Mouse (Mus musculus): Measurements from ENCODE around the gene Nxn.

The Nxn gene

DNA sequence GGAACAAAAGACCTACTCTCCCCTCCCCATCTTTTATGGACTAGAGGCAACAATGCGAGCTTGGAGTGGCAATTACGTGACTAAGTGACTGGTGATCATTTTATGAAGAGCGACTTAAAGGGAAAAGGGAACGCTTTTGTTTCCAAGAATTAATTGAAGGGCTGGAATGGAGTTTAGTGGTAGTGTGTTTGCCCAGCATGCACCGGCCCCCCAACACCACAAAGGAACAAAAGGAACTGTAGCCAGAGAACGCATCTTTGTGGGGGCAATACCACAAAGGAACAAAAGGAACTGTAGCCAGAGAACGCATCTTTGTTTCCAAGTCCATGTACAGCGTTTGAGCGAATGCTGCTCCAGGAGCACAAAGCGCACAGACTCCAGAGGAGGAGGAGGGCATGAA lies 64.0 kb downstream of the Nxn start:
- DNase-seq (ENCODE audit: extremely low read depth, low read depth), result no peak

DNA sequence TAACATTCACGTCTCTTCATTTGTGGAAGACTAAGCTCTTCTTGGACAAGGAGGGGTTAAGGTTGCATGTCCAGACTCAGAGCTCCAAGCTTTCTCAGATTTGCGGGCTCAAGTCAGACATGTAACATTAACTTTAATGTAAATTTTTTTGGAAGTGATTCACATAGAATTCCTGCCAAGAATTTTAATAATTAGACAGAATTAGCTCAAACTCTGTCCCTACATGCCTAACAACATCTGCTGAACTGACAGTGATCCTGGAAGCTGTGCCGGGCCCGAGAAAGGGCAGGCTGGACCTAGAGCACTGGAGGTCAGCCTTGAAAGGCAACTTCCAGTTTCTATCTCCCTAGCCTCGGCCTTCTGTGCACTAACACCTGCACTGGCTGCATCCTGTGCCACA lies 66.7 kb downstream of the Nxn start:
- DNase-seq (ENCODE audit: extremely low read depth, low read depth), result no peak

DNA sequence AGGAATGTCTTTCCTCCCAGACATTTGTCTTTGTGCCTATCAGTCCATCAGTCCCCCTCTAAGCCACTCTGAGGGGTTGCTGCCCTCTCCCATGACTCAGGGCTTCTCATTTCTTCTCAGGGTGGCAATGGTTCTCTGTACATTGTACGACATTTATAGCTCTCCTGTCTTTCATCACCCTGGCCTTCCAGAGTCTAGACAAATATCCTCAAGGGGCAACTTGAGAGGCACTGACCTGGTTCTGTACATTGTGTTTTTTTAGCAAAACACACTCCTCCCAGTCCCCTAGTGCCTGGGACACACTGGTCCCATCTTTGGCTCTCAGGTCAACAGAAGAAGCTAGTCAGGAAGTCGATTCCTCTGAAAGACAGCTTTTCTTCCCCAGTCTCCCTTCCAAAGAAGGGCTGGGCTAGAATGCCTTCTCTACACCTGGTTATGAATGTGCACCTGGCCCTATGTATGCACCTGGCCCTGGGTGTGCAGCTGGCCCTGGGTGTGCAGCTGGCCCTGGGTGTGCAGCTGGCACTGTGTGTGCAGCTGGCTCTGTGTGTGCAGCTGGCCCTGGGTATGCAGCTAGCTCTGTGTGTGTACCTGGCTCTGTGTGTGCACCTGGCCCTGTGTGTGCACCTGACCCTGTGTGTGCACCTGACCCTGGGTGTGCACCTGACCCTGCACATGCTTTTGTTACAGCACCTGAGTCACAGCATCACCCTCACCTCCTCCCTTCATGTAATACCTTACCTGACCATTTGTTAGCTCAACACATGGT lies 70.2 kb downstream of the Nxn start:
- no peak for DNase-seq (ENCODE audit: extremely low read depth, low read depth)

DNA sequence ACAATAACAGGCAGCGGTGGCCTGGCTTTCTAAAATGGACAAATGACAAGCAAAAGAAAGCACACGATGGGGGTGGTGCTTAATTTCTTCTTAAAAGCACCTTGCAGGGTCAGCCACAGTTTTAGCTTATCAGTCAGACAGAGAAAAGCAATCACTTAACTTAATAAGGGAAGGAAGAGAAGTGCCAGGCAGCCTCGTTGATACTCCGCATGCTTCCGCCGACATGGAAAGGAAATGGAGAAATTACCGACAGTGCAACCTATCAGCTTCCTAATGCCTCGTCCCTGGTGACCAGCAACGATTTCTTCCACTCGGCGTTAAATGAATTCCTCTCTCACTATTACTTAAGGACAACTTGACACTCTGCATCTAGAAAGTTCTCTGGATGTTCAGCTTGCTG lies 70.9 kb downstream of the Nxn start:
- no peak for DNase-seq (ENCODE audit: extremely low read depth, low read depth)

DNA sequence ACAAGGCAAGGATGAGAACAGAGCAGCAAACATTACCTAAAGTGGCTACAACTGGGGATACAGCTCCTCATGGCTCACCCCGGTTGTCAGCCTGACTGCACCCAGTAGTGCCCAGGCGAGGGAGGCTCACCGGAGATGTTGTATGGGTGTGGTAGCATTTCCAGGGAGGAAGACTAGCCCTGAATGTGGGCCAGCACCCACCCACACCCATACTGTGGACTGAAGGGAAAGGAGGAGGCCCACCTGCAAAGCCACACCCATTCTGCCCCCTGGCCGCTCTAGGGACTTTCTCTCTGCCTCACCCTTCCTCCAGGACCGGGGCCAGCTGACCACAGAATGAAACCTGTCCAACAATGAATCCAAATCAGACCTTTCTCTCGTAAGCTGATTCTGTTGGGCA lies 72.3 kb downstream of the Nxn start:
- DNase-seq (ENCODE audit: extremely low read depth, low read depth), result no peak

DNA sequence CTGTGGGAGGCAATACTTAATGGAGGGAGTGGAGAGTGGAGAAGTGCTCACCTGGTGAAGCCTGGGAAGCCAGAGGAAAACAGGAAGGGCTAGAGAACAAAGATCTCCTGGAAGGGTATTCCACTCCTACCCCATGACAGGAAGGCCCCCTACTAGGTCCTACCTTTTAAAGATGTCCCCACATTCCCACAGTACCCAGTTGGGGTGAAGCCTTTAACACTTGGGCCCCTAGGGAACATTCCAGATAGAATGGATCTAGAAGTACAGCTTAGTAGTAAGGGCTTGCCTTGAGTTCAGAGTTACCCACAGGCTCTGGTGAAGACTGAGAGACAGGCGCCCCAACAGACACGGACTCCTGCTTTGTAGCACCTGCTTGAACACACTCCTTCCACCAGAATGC lies 72.9 kb downstream of the Nxn start:
- DNase-seq (ENCODE audit: extremely low read depth, low read depth), result no peak

DNA sequence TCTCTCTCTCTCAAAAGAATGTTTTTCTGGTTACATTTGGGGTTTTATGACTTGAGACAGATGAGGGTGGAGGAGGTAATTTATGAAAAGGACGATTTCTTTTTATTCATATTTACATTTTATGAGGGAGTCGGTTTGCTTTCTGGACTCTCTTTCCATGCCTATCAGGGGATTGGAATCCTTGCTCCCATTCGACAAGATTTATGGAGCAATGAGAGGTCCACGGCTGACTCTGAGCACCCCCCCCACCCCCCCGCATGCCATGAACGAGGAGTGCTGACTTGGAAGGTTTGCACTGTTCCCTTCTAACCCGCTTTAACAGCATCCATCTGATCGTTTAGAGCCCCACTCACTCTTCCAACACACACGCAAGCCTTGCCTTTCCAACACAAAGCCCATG lies 74.1 kb downstream of the Nxn start:
- DNase-seq (ENCODE audit: extremely low read depth, low read depth), result no peak

DNA sequence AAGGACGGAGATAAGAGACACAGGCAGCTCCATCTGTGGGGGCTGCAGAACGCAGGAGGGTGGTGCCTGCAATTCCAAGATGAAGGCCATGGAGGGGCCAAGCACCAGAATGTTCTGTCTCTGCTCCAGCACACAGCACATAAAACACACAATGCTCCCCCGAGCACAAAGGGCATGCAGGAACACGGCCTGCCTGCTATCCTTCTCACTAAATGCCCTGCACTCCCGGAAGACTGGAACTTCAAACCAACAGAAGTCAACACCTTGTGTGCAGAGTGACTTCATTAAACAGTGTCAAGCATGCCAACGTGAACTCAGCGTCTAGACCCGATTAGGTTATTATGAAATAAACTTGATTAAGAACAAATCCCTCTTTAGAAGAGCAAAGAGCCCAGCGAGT lies 74.7 kb downstream of the Nxn start:
- no peak for DNase-seq (ENCODE audit: extremely low read depth, low read depth)

DNA sequence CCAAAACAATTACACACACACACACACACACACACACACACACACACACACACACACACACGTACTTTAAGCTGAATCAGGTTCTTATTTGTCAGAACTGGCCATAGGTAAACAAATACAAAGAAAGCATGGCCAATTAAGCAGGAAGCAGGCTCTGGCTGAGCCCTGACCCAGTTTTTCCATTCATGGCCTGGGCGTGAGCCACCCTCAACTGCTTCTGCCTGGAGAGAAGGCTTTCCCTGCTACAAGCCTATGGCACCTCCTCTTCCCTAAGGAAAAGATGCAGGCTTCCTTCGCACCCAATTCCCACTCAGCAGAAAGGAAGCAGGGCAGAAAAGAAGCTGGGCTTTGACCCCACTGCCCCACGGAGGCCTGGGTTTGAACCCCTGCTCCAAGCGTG lies 76.0 kb downstream of the Nxn start:
- DNase-seq (ENCODE audit: extremely low read depth, low read depth), result no peak

DNA sequence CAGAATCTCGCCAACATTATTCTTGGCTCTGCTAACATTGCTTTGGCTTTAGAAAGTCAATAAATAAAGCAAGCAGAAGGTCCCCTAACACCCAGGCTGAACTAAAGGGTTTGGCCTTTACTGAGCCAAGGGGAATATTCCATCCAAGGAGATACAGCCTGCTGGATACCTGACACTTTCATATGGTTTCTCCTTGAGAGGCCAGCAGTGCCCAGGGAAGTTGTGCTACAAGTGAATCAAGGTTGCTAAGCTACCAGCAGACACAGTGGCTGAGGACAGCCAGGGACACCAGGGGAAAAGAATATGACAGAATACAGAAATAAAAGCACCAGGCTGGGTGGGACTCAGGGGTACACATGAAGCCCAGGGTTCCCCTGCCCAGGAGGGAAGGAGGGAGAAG lies 76.9 kb downstream of the Nxn start:
- DNase-seq (ENCODE audit: extremely low read depth, low read depth), result no peak

DNA sequence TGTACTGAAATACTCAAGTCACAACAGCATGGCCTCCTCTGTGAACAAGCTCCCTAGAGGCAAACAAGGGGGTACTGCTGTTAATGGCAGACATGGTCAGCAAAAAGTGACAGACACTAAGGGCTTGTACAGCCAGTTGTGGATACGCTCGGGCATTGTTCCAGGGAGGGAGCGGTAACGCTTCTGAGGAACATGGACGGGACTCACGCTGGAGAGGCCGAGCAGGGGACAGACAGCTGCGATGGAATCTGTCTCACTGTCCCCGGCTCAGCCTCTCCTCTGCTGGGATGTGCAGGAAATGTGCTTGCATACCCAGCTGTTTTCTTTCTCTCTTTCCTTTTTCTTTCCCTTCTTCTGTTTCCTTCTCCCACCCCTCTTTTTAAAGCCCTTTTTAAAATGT lies 78.5 kb downstream of the Nxn start:
- no peak for DNase-seq (ENCODE audit: extremely low read depth, low read depth)

DNA sequence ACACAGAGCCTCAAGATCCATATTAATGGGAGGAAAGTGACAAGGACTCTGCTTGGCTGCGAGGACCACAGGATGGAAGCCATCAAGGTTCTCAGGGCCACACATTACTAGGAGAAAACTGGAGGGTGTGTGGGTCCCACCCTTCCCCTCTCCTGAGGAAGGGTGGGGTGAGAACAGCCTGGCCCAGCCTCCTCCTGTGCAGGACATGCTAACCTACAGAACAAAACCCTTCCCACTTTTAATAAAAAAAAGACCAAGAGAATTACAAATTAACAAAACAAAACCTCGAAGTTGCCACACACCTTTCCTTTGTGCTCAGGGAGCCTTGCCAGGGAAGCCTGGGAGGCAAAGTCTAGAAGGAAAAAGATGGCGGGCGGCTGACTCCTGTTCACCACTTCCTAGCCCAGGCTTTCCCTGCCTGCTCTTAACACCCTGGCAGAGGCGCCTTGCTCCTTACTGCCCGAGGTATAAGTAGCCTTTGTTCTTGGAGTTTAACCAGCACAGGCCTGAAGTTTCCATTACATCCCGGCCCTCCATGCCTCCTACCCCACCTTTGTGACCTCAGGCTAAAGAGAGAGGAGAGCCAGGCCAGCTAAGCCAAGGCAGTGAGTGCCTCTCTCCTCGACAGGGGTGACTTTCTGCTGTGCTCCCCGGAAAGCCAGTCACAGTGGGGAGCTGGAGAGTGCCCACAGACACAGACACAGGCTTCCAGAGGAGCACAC lies 79.1 kb downstream of the Nxn start:
- no peak for DNase-seq (ENCODE audit: extremely low read depth, low read depth)

DNA sequence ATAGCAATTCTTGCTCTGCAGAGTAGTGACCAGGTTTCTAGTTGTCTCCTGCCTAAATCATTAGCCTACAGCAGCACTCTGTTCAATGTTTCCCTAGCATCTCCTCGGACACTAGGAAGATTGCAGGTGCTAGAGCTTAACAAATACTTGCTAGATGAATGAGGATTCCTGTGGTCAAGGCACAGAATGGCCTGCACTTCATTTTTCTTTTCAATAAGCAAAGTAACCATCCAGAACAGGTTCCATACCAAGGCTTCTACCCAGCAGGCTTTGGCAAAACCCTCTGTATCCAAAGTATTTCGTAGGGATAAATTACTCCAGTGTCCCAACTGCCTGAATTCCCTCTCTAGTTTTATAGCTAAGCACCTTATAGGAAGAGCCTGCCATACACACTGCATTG lies 81.0 kb downstream of the Nxn start:
- no peak for DNase-seq (ENCODE audit: extremely low read depth, low read depth)

DNA sequence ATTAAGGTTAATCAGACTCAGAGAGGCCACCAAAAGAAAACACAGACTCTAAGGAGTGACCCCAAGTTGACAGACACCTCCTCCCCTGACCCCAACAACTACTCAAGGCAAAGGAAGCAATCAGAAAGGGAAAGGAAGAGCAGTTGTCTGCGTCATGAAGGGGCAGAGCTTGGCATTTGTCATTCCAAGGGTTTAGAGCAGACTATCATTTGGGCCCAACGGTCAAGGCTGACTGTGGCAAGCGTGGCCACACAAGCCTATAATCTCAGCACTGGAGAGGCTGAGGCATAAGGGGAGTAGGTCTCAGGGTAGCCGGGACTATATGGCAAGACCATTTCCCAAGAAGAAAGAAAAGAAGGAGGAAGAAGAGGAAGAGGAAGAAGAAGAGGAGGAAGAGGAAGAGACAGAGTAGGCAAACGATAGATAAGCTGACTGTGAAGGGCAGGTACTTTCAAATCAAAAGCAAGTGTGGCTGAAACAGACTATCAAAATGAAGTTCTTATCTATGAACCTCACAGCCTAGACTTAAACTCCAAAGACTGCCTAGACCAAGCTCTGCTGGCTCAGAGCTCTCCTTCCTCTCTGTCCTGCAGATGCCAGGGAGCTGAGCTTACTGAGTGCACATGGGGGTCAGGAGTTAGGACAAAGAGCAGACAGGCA lies 83.0 kb downstream of the Nxn start:
- peak; percentile 27 for DNase-seq (ENCODE audit: extremely low read depth, low read depth)

DNA sequence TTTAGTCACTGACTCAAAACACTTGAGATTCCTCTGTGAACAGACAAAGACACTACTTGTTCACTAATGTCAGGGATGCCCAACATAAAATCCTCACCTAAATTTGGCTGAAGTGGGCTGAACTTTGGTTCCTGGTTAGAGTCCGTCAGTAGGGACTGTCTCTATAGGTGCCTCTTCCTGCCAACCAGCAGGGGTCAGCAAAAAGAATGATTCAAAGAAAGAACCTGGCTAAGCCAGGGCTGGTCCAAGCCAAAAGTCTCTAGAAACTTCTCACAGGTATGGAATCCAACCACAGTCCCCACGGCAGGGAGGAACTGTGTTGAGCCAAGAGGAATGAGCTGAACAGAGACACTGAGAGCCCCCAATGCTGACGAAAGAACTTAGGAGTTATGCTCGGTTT lies 84.2 kb downstream of the Nxn start:
- DNase-seq (ENCODE audit: extremely low read depth, low read depth), result no peak

DNA sequence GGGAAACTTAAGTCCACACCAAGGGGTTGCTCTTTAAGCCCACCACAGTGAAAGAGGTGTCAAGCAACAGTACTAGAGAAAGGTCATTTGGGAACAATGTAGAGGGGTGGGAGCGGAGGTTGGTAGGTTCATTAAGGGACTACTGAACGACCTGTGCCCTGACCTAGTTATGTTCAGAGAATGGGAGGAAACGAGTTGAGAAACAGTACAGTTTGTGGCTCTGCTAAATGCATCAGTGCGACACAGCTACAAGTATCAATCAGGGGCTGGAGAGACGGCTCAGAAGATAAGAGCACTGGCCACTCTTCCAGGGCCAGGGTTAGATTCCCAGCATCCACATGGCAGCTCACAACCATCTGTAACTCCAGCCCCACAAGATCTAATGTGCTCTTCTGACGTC lies 84.8 kb downstream of the Nxn start:
- no peak for DNase-seq (ENCODE audit: extremely low read depth, low read depth)

DNA sequence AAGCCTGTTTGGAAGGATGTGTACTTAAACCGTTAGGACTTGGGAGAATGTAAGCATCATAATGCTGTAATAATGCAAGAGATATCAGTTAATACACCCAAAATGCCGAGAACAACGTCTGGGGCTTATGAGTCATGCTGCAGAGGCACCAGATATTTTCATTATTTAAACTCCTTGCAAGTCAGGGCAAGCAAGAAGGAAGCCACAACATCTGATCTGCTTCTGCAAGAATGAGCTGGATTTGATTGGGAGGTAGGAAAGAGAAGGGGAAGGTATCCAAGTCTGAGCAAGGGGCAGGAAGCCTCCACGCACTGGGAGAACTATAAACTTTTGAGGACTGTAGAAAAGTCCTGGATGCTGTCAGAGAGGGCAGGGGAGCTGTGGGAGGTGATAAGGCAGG lies 86.1 kb downstream of the Nxn start:
- no peak for DNase-seq (ENCODE audit: extremely low read depth, low read depth)

DNA sequence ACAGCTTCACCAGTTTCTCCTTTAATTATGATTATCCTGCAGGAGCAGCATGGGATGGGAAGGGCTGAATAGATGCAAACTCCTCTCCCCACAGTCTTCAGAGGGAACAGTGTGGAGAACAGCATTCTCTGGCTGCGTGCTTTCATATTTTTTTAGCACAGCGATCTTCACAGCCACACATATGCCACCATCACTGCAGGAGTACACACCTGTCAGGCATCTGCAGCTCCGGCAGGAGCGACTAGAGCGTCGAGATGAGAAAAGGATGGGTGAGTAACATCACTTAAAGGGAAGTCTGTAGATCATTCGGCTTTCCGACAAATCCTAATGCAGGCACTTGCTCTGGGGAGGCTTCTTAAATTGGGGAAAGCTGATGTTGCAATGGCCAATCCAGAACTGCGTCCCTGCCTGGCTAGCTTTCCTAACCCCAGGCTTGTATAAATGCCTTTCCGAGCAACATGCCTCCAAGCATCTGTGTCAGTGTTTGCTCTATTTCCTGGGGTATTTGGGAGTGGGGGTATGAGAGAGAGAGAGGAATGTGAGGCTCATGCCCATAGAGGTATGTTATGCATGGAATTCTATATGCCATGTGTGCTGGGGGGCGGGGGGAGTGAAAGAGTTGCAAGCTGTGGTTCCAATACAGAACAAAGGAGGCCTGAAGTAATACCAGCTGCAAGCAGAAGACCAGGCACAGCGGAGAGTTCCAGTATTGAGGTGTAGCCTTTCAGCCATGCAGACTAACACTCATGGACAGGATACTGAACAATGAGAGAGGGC lies 87.5 kb downstream of the Nxn start:
- DNase-seq (ENCODE audit: extremely low read depth, low read depth), result no peak

DNA sequence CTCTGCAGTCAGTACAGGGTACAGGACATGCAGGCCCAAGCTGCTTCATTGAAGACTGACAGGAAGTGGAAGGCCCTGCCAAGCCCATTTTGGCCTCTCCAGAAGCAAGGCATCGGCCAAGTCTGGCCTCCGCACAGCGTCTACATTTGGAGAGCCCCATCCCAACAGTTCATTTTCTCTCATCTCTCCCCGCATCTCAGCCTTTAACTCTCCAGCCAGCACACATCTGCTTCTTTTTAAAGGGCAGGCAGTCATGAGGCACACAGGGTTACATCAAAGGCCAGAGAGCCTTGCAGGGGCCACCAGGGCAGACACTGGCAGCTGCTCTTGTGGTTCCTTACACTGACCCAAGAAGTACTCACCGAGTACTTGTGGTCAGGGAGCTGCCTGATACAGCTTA lies 89.1 kb downstream of the Nxn start:
- DNase-seq (ENCODE audit: extremely low read depth, low read depth), result no peak

DNA sequence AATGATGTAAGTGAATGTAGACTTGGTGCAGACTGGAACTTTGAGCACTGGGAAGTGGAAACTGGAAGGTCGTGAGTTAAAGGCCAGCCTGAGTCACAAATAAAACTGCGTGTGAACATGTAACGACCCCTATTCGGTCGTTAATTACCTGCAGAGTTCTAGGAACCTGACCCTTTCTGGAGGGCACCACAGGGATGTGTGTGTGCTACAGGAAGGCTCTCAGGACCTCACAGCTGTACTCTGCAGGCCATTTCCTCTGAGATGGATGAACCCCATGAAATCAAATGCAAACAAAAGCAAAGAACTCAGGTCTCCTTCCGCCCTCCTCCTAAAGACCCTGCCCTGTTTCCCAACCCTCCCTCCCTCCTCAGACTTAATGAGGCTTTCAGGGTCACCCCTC lies 89.9 kb downstream of the Nxn start:
- no peak for DNase-seq (ENCODE audit: extremely low read depth, low read depth)

DNA sequence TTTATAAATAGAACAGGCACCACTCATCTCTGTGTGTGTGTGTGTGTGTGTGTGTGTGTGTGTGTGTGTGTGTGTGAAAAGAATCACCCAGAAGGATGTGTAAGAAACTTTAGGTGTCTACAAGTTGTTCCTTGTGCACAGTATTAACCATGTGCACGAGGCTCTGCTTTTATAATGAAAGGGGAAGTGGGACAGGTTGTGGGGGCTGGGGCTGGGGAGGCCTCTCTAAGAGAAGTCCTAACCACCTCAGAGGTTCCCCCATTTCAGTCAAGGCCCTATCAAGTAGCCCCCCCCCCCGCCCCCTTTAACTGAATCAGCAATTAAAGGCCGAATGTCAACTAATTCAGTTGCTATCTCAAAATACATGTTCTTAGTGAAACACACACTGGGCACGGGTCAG lies 92.2 kb downstream of the Nxn start:
- DNase-seq (ENCODE audit: extremely low read depth, low read depth), result peak; percentile 65

DNA sequence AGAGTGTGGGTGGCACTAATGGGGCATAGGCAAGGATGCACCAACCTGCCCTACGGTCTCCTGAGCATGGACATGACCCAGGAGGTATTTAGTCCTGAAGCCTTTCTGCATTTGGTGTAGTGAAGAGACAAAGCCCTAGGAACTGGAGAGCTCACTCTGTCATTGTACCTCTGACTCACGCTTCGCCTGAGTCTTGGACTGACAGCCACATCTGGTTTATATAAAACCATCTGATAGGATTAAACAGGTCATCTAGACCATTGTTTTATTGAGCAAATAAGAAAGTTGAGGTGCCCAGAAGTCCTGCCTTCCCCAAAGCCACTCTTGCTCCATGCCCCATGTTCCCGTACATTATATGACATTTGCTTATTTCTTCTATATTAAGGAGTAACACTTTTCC lies 93.4 kb downstream of the Nxn start:
- DNase-seq (ENCODE audit: extremely low read depth, low read depth), result no peak

Measured in MEL-GATA-1-ER (cell line).